Mouse (Mus musculus) spleen, adult 2 months (tissue): ENCODE results near the gene Camk2g. TPM values are rescaled to one million over a fixed set of nuclear protein-coding genes. Genes with fewer than 3 reads are reported as not detected.

Experiments used
- DNase-seq, 2 experiments: peaks; one replicate each; pipeline versions ENCODE4 v3.0.0 to v3.0.0-alpha.2; 2012 to 2021; ENCODE audit warnings: low spot score in 2 of 2, low read depth in 1 of 2
- H3K27ac ChIP-seq: fragments of 200-500 bp; 2 replicates; pipeline ENCODE4 v1.5.1; 2012; ENCODE audit warnings: low read length, inconsistent platforms; ENCODE audit not compliant: insufficient read depth
- H3K27me3 ChIP-seq: fragments of 200-500 bp; 2 replicates; pipeline ENCODE4 v1.6.1; 2012; ENCODE audit warnings: mild to moderate bottlenecking, moderate library complexity, low read length, inconsistent platforms; ENCODE audit not compliant: control insufficient read depth, insufficient read depth
- H3K36me3 ChIP-seq: fragments of 200-500 bp; 2 replicates; pipeline ENCODE4 v1.6.1; 2012; ENCODE audit warnings: mild to moderate bottlenecking, low read length, inconsistent platforms; ENCODE audit not compliant: control insufficient read depth, insufficient read depth
- H3K4me1 ChIP-seq: fragments of 200-500 bp; 2 replicates; pipeline ENCODE4 v1.6.1; 2011; ENCODE audit warnings: inconsistent platforms; ENCODE audit not compliant: control insufficient read depth, insufficient read depth, insufficient read length
- H3K4me3 ChIP-seq: fragments of 200-500 bp; 2 replicates; pipeline ENCODE4 v1.5.1; 2011; ENCODE audit warnings: mild to moderate bottlenecking, inconsistent platforms; ENCODE audit not compliant: insufficient read depth, insufficient read length; ENCODE audit errors: extremely low read depth
- CTCF ChIP-seq: fragments of 200-500 bp; IDR thresholded peaks from 2 replicates; pipeline ENCODE4 v1.5.1; 2011; ENCODE audit warnings: mild to moderate bottlenecking, inconsistent platforms; ENCODE audit not compliant: insufficient read depth, insufficient read length, insufficient replicate concordance; ENCODE audit errors: extremely low read depth
- POLR2A ChIP-seq: fragments of 200-500 bp; IDR thresholded peaks from 2 replicates; pipeline ENCODE4 v1.6.1; 2011; ENCODE audit warnings: low read depth, low read length, inconsistent platforms
- WGBS: fragments of 180-500 bp; shearing (Covaris S2); methylation state at CpG from one replicate; pipeline ENCODE4 v1.1.7; 2018; 5-methylcytosine and 5-hydroxymethylcytosine counted together
- polyA plus RNA-seq: library from polyadenylated mRNA; depleted of rRNA; stranded (reverse); fragments of >200 nt; gene quantifications from 2 replicates; pipeline ENCODE4 v1.2.3, GENCODE M21; 2012

Gene Camk2g
- polyA plus RNA-seq, 1 experiment, result 15.7 TPM

DNA sequence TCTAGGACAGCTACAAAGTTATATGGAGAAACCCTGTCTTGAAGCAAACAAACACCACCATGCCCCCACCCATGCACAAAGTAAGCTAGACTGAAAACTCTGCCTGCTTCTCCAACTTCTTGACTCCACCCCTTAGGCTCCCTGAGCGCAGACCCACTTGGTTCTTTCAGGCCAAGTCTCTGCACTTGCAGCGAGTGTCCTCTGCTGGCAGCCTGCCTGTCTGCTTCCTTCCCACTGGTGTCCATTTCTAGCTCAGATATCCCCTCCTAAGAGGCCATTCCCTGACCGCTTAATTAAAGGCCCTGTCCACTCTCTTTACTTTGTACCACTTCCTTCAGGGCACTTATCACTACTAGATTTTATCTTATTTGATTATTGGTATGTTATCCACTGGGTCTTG is 50.3 kb downstream of the Camk2g start:
- TF ChIP-seq CTCF, result no peak
- TF ChIP-seq POLR2A, result no peak
- no peaks in the 10 kb centered on the region for H3K4me1 ChIP-seq
- no peaks in the 10 kb centered on the region for H3K27me3 ChIP-seq
- no peak for DNase-seq
- 90% methylated on average over 3 of the region's 3 CpGs for WGBS
- peaks cover 13% of the 10 kb centered on the region for H3K36me3 ChIP-seq
- H3K27ac ChIP-seq, result no peak overlapping the region
- H3K4me3 ChIP-seq, result no peak overlapping the region

DNA sequence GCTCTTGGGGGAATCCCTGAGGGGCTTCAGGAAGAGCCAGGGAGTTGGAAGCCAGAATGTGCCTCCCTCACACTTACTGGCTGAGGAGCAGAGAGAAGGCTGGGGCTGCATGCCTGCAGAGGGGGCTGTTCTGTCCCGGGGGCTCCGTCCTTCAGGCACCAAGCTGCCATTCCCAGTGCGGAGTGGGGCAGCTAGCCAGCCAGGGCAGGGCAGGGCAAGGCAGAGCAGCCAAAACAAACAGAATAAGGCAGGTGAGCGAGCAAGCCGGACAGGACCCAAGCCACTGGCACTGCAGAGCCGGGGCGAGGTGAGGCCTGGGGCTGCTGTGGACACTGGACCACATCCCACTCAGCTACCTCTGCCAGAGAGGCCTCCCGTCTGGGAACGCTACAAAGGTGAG is 52.6 kb downstream of the Camk2g start:
- H3K4me3 ChIP-seq, result no peak overlapping the region
- H3K4me1 ChIP-seq, result no peaks in the 10 kb centered on the region
- no peak for DNase-seq
- H3K36me3 ChIP-seq, result peaks cover 13% of the 10 kb centered on the region
- 91% methylated on average over 9 of the region's 9 CpGs for WGBS
- H3K27me3 ChIP-seq, result no peaks in the 10 kb centered on the region
- no peak overlapping the region for H3K27ac ChIP-seq
- no peak for TF ChIP-seq POLR2A
- TF ChIP-seq CTCF, result no peak

DNA sequence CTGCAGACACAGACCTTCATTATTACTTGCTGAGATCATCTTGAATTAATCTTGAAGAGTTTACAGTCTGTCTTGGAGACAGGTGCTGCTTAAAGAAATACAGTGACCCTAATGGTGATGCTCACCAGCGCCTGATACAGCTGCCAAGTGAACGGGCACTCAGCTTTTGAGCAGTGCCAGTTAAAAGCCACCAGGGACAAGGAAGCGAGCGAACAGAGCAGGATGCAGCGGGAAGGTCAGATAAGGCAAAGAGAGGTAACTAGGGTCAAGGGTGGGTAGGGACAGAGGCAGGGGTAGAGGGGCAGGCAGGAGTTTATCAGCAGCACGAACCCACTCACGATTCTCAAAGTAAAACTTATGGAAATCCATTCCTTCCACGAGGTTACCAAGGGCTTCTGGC is 55.4 kb downstream of the Camk2g start:
- Histone ChIP-seq H3K4me3 (no peak overlapping the region), H3K4me1 (no peaks in the 10 kb centered on the region), H3K27ac (no peak overlapping the region), H3K36me3 (peaks cover 10% of the 10 kb centered on the region), H3K27me3 (no peaks in the 10 kb centered on the region)
- 92% methylated on average over 8 of the region's 8 CpGs for WGBS
- TF ChIP-seq CTCF (no peak), POLR2A (no peak)
- DNase-seq, result no peak

DNA sequence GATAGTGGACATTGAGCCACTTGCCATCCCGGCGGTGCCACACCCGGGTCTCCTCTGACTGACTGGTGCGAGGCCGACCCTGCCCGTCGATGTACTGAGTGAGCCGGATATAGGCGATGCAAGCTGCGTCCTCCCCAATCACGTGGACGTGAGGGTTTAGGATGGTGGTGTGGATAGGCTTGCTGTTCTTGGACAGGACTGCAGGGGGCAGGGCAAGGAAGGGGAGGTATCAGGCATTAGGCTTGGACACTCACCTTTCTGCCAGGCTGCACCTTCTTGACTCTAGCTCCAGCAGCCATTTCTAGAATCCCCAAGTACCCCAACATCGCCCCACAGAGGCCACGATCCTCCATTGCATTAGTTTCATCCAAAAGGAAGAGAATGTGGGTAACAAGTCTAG is 56.6 kb downstream of the Camk2g start:
- TF ChIP-seq CTCF, result peak; percentile 33; the same call in 1 of the 2 replicates
- no peak for TF ChIP-seq POLR2A
- H3K4me3 ChIP-seq, result no peak overlapping the region
- DNase-seq, result peak in 1 of 2 experiments; percentile 39
- WGBS, result 51% methylated on average over 14 of the region's 14 CpGs
- no peaks in the 10 kb centered on the region for H3K27me3 ChIP-seq
- H3K27ac ChIP-seq, result no peak overlapping the region
- peaks cover 3% of the 10 kb centered on the region; the same call in 1 of the 2 replicates for H3K4me1 ChIP-seq
- peaks cover 7% of the 10 kb centered on the region for H3K36me3 ChIP-seq

DNA sequence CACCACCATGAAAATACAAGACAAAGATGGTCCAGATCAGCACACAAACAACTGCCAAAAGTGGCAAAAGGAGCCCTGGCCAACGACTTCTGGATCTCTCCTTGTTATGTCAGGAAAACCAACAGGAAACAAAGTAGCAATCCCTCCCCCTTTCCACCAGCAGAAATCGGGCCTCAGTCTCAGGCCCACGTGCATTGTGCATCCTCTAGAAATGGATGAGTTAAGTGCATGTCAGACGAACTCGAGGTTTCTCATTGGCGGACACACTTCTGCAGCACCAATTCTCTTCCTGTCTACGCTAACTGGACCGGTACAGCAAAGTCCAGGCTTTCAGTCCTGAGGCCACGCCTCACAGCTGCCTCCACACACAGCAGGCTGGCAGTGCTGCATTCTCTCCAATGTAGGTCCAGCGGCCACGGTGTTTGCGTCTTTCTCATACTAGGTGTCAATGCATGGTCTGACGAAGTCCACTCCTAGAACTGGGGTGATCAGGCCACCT is 57.9 kb downstream of the Camk2g start:
- Histone ChIP-seq H3K4me3 (no peak overlapping the region), H3K27ac (no peak overlapping the region), H3K36me3 (peaks cover 3% of the 10 kb centered on the region), H3K4me1 (peaks cover 3% of the 10 kb centered on the region; the same call in 1 of the 2 replicates), H3K27me3 (no peaks in the 10 kb centered on the region)
- WGBS, result 72% methylated on average over 13 of the region's 13 CpGs
- TF ChIP-seq CTCF, result no peak
- TF ChIP-seq POLR2A, result no peak
- DNase-seq, result no peak

DNA sequence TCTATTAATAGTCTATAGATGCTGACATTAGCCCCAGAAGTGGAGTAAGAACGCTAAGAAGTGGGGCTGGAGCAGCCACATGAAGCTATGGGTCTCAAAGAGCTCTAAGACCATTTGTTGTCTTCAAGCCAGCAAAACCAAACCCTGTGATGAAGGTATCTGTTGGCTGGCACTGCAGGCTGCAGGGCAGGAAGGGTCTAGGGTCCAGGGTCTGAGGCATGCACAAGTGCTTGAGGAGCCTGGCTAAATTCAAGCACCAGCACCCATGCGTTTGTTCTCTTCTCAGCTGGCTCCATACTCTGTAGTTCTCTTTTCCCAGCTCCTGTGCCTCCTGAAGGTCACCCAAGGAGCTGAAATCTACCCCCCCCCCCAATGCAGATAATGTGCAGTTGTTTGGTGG is 58.8 kb downstream of the Camk2g start:
- peaks cover 3% of the 10 kb centered on the region; the same call in 1 of the 2 replicates for H3K4me1 ChIP-seq
- peaks cover 2% of the 10 kb centered on the region for H3K36me3 ChIP-seq
- DNase-seq, result no peak
- no peak overlapping the region for H3K4me3 ChIP-seq
- H3K27me3 ChIP-seq, result no peaks in the 10 kb centered on the region
- TF ChIP-seq POLR2A (no peak), CTCF (no peak)
- no peak overlapping the region for H3K27ac ChIP-seq
- WGBS, result 64% methylated on average over 2 of the region's 2 CpGs

DNA sequence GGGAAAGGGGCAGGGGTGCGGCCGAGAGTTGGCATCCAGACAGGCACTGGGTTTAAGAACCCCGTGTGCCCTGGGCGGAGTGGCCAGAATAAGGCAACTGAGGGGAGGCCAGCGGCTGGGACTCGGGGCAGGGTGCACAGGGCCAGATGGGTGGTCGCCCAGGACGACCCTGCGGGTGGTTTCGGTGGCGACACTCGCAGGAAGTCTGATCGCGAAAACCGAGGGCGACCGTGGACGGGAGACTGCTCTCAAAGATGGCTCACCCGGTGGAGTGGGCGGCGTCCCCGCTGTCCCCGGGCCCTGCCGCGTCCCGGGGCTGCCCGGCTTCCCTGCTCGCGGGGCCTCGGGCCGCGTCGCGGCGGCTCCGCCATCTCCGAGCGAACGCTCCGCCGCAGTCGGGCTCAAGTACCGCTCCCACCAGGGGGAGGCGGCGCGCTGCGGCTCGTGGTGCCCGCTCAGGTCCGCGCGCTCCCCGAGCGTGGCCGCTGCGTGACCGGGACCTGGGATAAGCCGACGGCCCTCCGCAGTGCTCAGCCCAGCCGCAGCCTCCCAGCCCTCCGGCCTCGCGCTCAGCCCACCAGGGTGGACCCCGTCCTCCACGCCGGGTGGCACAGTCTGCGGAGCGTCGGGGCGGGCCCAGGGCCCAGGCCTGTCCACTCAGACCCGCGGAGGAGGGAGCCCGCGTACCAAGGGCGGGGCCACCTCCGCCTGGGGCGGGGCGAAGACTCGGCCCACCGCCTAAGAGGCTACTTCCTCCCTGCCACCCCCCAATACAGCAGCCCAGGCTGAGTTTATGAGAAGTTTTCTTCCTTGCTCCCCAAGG is 59.7 kb downstream of the Camk2g start, which contains the start of gene Ndst2:
TSS of gene Ndst2 (minus strand) at position 611 of the 823 bp plus-strand sequence.
- Histone ChIP-seq H3K27me3 (no peaks in the 10 kb centered on the region), H3K36me3 (peaks cover 10% of the 10 kb centered on the region), H3K27ac (peak within 1 kb of the TSS; percentile 93), H3K4me3 (peak within 1 kb of the TSS; percentile 92), H3K4me1 (peaks cover 3% of the 10 kb centered on the region; the same call in 1 of the 2 replicates)
- peak; percentile 80 to 87 for DNase-seq
- under 1% methylated on average over 79 of the region's 81 CpGs for WGBS
- TF ChIP-seq CTCF (no peak), POLR2A (peak; percentile 73)
